Mouse (Mus musculus) MEL-GATA-1-ER (cell line): ENCODE measurements at regions not wholly inside any gene's neighbourhood (a gene's known extent, or its start where the extent isn't known, plus 50 kb on each side); places are given as distances from the start of the nearest gene placed in this dataset.

Source experiments
- DNase-seq: peaks from one replicate; pipeline ENCODE4 v3.0.0-alpha.2; 2012; ENCODE audit warnings: low read depth; ENCODE audit errors: extremely low read depth

GRCm38 (mm10) chr3:52815497-52815896, 201.5 kb downstream of the Cog6 start:
- DNase-seq = no peak

GRCm38 (mm10) chr3:52802324-52802723, 214.7 kb downstream of the Cog6 start:
- no peak for DNase-seq

GRCm38 (mm10) chr3:52801446-52801845, 215.6 kb downstream of the Cog6 start:
- DNase-seq = no peak

- DNase-seq = no peak
Measured at GRCm38 (mm10) chr3:52800673-52801072, 216.4 kb downstream of the Cog6 start.

- no peak for DNase-seq
Measured at GRCm38 (mm10) chr3:52797801-52798200, 219.2 kb downstream of the Cog6 start.

GRCm38 (mm10) chr3:52797164-52797563, 219.9 kb downstream of the Cog6 start:
- no peak for DNase-seq

GRCm38 (mm10) chr3:52794218-52794617, 222.8 kb downstream of the Cog6 start:
- no peak for DNase-seq

GRCm38 (mm10) chr3:52792801-52793200, 224.2 kb downstream of the Cog6 start:
- no peak for DNase-seq

GRCm38 (mm10) chr3:52792121-52792520, 224.9 kb downstream of the Cog6 start:
- no peak for DNase-seq

- no peak for DNase-seq
Measured at GRCm38 (mm10) chr3:52790942-52791341, 226.1 kb downstream of the Cog6 start.

- DNase-seq = no peak
Measured at GRCm38 (mm10) chr3:52787964-52788760, 228.9 kb downstream of the Cog6 start.

GRCm38 (mm10) chr3:52785595-52785994, 231.4 kb downstream of the Cog6 start:
- DNase-seq = no peak

- no peak for DNase-seq
Measured at GRCm38 (mm10) chr3:52784476-52784875, 232.6 kb downstream of the Cog6 start.

GRCm38 (mm10) chr3:52782576-52782975, 234.5 kb downstream of the Cog6 start:
- no peak for DNase-seq

GRCm38 (mm10) chr3:52781521-52781920, 235.5 kb downstream of the Cog6 start:
- no peak for DNase-seq

- DNase-seq = no peak
Measured at GRCm38 (mm10) chr3:52780356-52780755, 236.7 kb downstream of the Cog6 start.

GRCm38 (mm10) chr3:52775875-52776274, 241.2 kb downstream of the Cog6 start:
- no peak for DNase-seq

GRCm38 (mm10) chr3:52775156-52775555, 241.9 kb downstream of the Cog6 start:
- DNase-seq = no peak

- DNase-seq = no peak
Measured at GRCm38 (mm10) chr3:52774734-52775133, 242.3 kb downstream of the Cog6 start.

GRCm38 (mm10) chr3:52767276-52767675, 249.8 kb downstream of the Cog6 start:
- no peak for DNase-seq

- DNase-seq = no peak
Measured at GRCm38 (mm10) chr3:52766841-52767240, 250.2 kb downstream of the Cog6 start.

GRCm38 (mm10) chr3:52764166-52764565, 252.9 kb downstream of the Cog6 start:
- no peak for DNase-seq

- no peak for DNase-seq
Measured at GRCm38 (mm10) chr3:52763660-52764059, 253.4 kb downstream of the Cog6 start.
